Mouse (Mus musculus) testis, adult 2 months (tissue): ENCODE data around the gene Lrrc4. TPM values are rescaled to one million over a fixed set of nuclear protein-coding genes. Genes with fewer than 3 reads are reported as not detected.

Source experiments
- H3K27ac ChIP-seq: fragments of 200-500 bp; 2 replicates; pipeline ENCODE4 v1.5.1; 2012; ENCODE audit warnings: low read depth, low read length; ENCODE audit not compliant: control insufficient read depth, insufficient read depth
- H3K27me3 ChIP-seq: fragments of 200-500 bp; 2 replicates; pipeline ENCODE4 v1.6.1; 2012; ENCODE audit warnings: mild to moderate bottlenecking, low read length, moderate library complexity; ENCODE audit not compliant: control insufficient read depth, insufficient read depth
- H3K36me3 ChIP-seq: fragments of 200-500 bp; 2 replicates; pipeline ENCODE4 v1.6.1; 2012; ENCODE audit warnings: mild to moderate bottlenecking, low read length; ENCODE audit not compliant: control insufficient read depth, insufficient read depth
- H3K4me1 ChIP-seq: fragments of 200-500 bp; 2 replicates; pipeline ENCODE4 v1.6.1; 2012; ENCODE audit warnings: low read length; ENCODE audit not compliant: control insufficient read depth, insufficient read depth
- H3K4me3 ChIP-seq: fragments of 200-500 bp; 2 replicates; pipeline ENCODE4 v1.5.1; 2012; ENCODE audit warnings: low read depth, mild to moderate bottlenecking, low read length, moderate library complexity, mixed read lengths; ENCODE audit not compliant: control insufficient read depth
- CTCF ChIP-seq: fragments of 200-500 bp; IDR thresholded peaks from 2 replicates; pipeline ENCODE4 v1.5.1; 2012; ENCODE audit warnings: low read depth, mild to moderate bottlenecking, inconsistent platforms, low read length, moderate library complexity; ENCODE audit not compliant: control insufficient read depth, insufficient read depth, insufficient replicate concordance
- POLR2A ChIP-seq: fragments of 200-500 bp; IDR thresholded peaks from 2 replicates; pipeline ENCODE4 v1.6.1; 2012; ENCODE audit warnings: low read depth, mild to moderate bottlenecking, inconsistent platforms, low read length, moderate library complexity; ENCODE audit not compliant: control insufficient read depth
- polyA plus RNA-seq: library from polyadenylated mRNA; depleted of rRNA; stranded (reverse); fragments of >200 nt; gene quantifications from 2 replicates; pipeline ENCODE4 v1.2.3, GENCODE M21; 2012

Lrrc4 gene
- polyA plus RNA-seq, 1 experiment: 3.0 TPM

GRCm38 (mm10) chr6:28706108-28706975 is 125.2 kb downstream of the Lrrc4 start:
- no peak for TF ChIP-seq POLR2A
- TF ChIP-seq CTCF: no peak
- Histone ChIP-seq H3K27ac (no peak overlapping the region), H3K27me3 (no peaks in the 10 kb centered on the region), H3K4me3 (no peak overlapping the region), H3K36me3 (no peaks in the 10 kb centered on the region), H3K4me1 (no peaks in the 10 kb centered on the region)

GRCm38 (mm10) chr6:28705384-28706107 is 126.0 kb downstream of the Lrrc4 start:
- no peak overlapping the region for H3K27ac ChIP-seq
- H3K4me3 ChIP-seq: no peak overlapping the region

GRCm38 (mm10) chr6:28704612-28705011 is 126.9 kb downstream of the Lrrc4 start:
- H3K27me3 ChIP-seq: no peaks in the 10 kb centered on the region
- H3K4me3 ChIP-seq: no peak overlapping the region
- no peak overlapping the region for H3K27ac ChIP-seq
- H3K4me1 ChIP-seq: no peaks in the 10 kb centered on the region
- TF ChIP-seq CTCF (no peak), POLR2A (no peak)
- H3K36me3 ChIP-seq: no peaks in the 10 kb centered on the region

More at GRCm38 (mm10) chr6:28705384-28706107, 126.0 kb downstream of the Lrrc4 start:
- TF ChIP-seq CTCF: no peak
- TF ChIP-seq POLR2A: no peak
- no peaks in the 10 kb centered on the region for H3K27me3 ChIP-seq
- H3K36me3 ChIP-seq: no peaks in the 10 kb centered on the region
- H3K4me1 ChIP-seq: no peaks in the 10 kb centered on the region

GRCm38 (mm10) chr6:28697214-28697613 is 134.3 kb downstream of the Lrrc4 start:
- Histone ChIP-seq H3K4me1 (no peaks in the 10 kb centered on the region), H3K27me3 (no peaks in the 10 kb centered on the region), H3K27ac (no peak overlapping the region), H3K4me3 (no peak overlapping the region), H3K36me3 (no peaks in the 10 kb centered on the region)
- TF ChIP-seq CTCF: no peak
- no peak for TF ChIP-seq POLR2A

- Histone ChIP-seq H3K36me3 (no peaks in the 10 kb centered on the region), H3K27me3 (no peaks in the 10 kb centered on the region), H3K4me3 (no peak overlapping the region), H3K27ac (no peak overlapping the region), H3K4me1 (no peaks in the 10 kb centered on the region)
- no peak for TF ChIP-seq CTCF
- TF ChIP-seq POLR2A: no peak
These were observed 138.9 kb downstream of the Lrrc4 start for GRCm38 (mm10) chr6:28692659-28693058.

GRCm38 (mm10) chr6:28687776-28688175 is 143.8 kb downstream of the Lrrc4 start:
- Histone ChIP-seq H3K36me3 (no peaks in the 10 kb centered on the region), H3K27me3 (no peaks in the 10 kb centered on the region), H3K4me3 (no peak overlapping the region), H3K27ac (no peak overlapping the region), H3K4me1 (no peaks in the 10 kb centered on the region)
- no peak for TF ChIP-seq CTCF
- no peak for TF ChIP-seq POLR2A

GRCm38 (mm10) chr6:28685745-28686144 is 145.8 kb downstream of the Lrrc4 start:
- no peak overlapping the region for H3K27ac ChIP-seq
- TF ChIP-seq CTCF (no peak), POLR2A (no peak)

More at GRCm38 (mm10) chr6:28685745-28686144, 145.8 kb downstream of the Lrrc4 start:
- Histone ChIP-seq H3K27me3 (no peaks in the 10 kb centered on the region), H3K4me1 (no peaks in the 10 kb centered on the region), H3K36me3 (no peaks in the 10 kb centered on the region), H3K4me3 (no peak overlapping the region)
